Mouse (Mus musculus) kidney, embryonic 15.5 days (tissue): ENCODE measurements around the gene Fam19a5. TPM values are rescaled to one million over a fixed set of nuclear protein-coding genes. Genes with fewer than 3 reads are reported as not detected.

Experiments
- ATAC-seq: fragments of 200-750 bp; cut with Nextera tagmentation; replicated peaks from 2 replicates; pipeline ENCODE4 v1.8.0; 2017; ENCODE audit warnings: moderate TSS enrichment; ENCODE audit not compliant: low FRiP score
- H3K27ac ChIP-seq: fragments of 300-500 bp; sonication (generic); 2 replicates; pipeline ENCODE4 v1.5.1; 2015; ENCODE audit warnings: mild to moderate bottlenecking, inconsistent platforms
- H3K27me3 ChIP-seq: fragments of 300-500 bp; sonication (generic); 2 replicates; pipeline ENCODE4 v1.6.1; 2015; ENCODE audit warnings: inconsistent platforms
- H3K36me3 ChIP-seq: fragments of 300-500 bp; sonication (generic); 2 replicates; pipeline ENCODE4 v1.6.1; 2015; ENCODE audit warnings: inconsistent platforms
- H3K4me1 ChIP-seq: fragments of 300-500 bp; sonication (generic); 2 replicates; pipeline ENCODE4 v1.6.1; 2015; ENCODE audit warnings: inconsistent platforms
- H3K4me2 ChIP-seq: fragments of 300-500 bp; sonication (generic); 2 replicates; pipeline ENCODE4 v1.6.1; 2015; ENCODE audit warnings: moderate library complexity, mild to moderate bottlenecking, inconsistent platforms
- H3K4me3 ChIP-seq: fragments of 300-500 bp; sonication (generic); replicated peaks from 2 replicates; pipeline ENCODE4 v1.5.1; 2015; ENCODE audit warnings: mild to moderate bottlenecking, inconsistent platforms
- H3K9ac ChIP-seq: fragments of 300-500 bp; sonication (generic); 2 replicates; pipeline ENCODE4 v1.6.1; 2015; ENCODE audit warnings: mild to moderate bottlenecking, inconsistent platforms
- H3K9me3 ChIP-seq: fragments of 300-500 bp; sonication (generic); replicated peaks from 2 replicates; pipeline ENCODE4 v1.6.1; 2016; ENCODE audit warnings: inconsistent platforms
- WGBS: fragments of 180-500 bp; shearing (Covaris S2); methylation state at CpG from one replicate; pipeline ENCODE4 v1.1.7; 2015; ENCODE audit warnings: mixed read lengths; 5-methylcytosine and 5-hydroxymethylcytosine counted together
- polyA plus RNA-seq: library from polyadenylated mRNA; unstranded; fragments of >200 nt; fragmentation: Nextera tagmentation; extraction: Ambion mirVana; gene quantifications from 2 replicates; pipeline ENCODE4 v1.2.1, GENCODE M21; 2015

Gene Fam19a5
- polyA plus RNA-seq: 4.7 and 5.2 TPM in 2 replicates

DNA sequence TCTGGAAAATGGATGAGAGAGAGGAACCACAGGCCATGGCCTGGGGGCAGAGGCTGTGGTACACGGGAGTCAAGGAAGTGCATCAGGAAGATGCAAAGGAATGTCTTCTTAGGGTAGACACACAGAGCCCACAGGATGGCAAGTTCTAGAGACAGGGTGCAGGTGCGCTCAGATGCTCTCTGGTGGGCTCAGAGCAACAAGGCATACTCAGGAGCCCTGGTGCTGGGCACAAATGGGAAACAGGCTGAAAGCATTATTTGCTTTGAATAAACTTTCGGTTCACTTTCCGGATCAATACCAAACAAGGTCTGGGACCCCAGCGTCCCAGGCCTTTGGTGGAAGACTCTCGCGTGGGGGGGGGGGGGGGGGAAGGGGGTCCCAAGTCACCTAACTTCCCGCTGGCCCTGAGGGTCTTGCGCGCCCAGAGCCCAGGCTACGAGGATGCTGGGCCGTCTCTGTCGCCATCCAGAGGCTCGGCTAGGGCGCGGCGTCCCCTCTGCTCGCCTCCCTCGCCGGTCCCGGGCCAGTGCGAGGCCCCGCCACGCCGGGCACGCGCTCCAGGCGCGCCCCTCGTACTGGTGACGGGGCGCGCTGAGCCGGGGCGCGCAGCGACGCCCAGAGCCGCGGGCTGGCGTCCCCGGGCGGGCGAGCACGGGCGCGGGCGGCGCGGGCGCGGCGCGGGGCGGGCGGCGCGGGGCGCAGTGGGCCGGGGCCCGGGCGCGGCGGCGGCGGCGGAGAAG lies at the start of gene Fam19a5:
TSS of gene Fam19a5 (plus strand) at position 701 of the 740 bp plus-strand sequence.
- Histone ChIP-seq H3K4me2 (peak within 1 kb of the TSS; percentile 95), H3K27ac (no peak within 1 kb of the TSS), H3K4me1 (peaks cover 17% of the 10 kb centered on the region), H3K9me3 (no peaks in the 10 kb centered on the region), H3K36me3 (no peaks in the 10 kb centered on the region), H3K9ac (peak within 1 kb of the TSS; percentile 43), H3K27me3 (peaks cover 89% of the 10 kb centered on the region), H3K4me3 (peak within 1 kb of the TSS; percentile 56)
- WGBS: 3% methylated on average over 34 of the region's 67 CpGs
- ATAC-seq: peak; percentile 60

DNA sequence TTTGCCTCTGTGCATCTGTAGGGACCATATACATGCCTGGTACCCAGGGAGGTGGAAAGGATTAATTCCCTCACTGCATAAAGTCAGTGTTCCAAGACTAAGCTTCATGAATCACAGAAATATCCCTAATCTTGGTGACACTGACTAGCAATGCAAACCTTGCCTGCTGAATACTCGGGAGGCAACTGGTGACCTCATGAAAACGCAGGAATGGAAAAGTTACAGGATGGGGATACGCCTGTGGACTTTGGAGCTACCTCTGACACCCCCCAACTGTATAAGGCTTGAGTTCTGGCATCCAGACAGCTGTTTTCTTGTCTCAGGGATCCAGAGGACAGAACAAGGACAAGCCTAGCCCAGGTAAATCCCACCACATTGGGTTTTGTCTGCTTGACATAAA lies 42.4 kb upstream of the Fam19a5 start:
- Histone ChIP-seq H3K27ac (no peak overlapping the region), H3K4me3 (no peak overlapping the region), H3K27me3 (no peaks in the 10 kb centered on the region), H3K4me2 (no peak overlapping the region), H3K4me1 (no peaks in the 10 kb centered on the region), H3K36me3 (no peaks in the 10 kb centered on the region), H3K9ac (no peak overlapping the region), H3K9me3 (no peaks in the 10 kb centered on the region)
- ATAC-seq: no peak
- 69% methylated on average over 3 of the region's 3 CpGs for WGBS

DNA sequence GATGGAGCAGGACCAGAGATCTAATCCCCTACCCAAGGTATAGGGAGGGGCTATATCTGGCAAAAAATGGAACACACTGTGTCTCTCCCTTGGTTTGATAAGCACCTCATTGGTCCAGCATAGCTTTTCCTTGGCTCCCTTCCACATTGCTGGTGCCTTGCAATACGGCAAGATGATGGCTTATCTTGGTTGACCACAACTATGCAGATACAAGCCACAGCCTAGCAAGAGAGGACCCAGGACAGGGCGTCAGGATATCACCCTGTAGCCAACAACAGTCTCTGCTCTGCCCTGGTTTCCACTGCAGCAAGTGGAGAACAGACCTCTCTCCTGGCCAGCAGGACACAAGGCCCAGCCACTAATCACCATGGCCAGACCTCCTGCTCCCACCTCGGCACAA lies 36.8 kb upstream of the Fam19a5 start:
- Histone ChIP-seq H3K4me3 (no peak overlapping the region), H3K9me3 (no peaks in the 10 kb centered on the region), H3K9ac (no peak overlapping the region), H3K4me2 (no peak overlapping the region), H3K4me1 (no peaks in the 10 kb centered on the region), H3K27me3 (no peaks in the 10 kb centered on the region), H3K27ac (no peak overlapping the region), H3K36me3 (no peaks in the 10 kb centered on the region)
- ATAC-seq: no peak
- WGBS: 75% methylated on average over 3 of the region's 3 CpGs

DNA sequence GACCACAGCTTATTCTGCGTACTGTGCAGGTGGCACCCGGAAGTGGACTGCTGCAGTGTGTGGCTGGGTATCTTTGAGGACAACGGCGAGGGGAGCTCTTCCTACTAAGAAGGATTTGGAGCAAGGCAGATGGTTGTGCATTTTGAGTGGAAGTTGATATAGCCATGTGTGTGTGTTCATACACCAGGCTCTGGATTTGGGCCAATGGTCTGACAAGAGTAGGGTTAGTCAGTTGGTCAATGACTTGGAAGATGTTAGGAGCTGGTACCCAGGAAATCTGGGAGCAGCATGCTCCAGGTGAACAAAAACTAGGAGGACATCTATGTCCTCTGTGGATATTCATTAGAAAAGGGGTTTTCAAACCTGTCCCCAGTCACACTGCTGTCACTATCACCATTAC lies 33.2 kb upstream of the Fam19a5 start:
- 96% methylated on average over 4 of the region's 4 CpGs for WGBS
- no peak overlapping the region for H3K27ac ChIP-seq
- no peak overlapping the region for H3K9ac ChIP-seq
- H3K4me3 ChIP-seq: no peak overlapping the region
- H3K4me2 ChIP-seq: no peak overlapping the region
- ATAC-seq: no peak
- no peaks in the 10 kb centered on the region for H3K36me3 ChIP-seq
- no peaks in the 10 kb centered on the region for H3K9me3 ChIP-seq
- H3K4me1 ChIP-seq: no peaks in the 10 kb centered on the region
- no peaks in the 10 kb centered on the region for H3K27me3 ChIP-seq

DNA sequence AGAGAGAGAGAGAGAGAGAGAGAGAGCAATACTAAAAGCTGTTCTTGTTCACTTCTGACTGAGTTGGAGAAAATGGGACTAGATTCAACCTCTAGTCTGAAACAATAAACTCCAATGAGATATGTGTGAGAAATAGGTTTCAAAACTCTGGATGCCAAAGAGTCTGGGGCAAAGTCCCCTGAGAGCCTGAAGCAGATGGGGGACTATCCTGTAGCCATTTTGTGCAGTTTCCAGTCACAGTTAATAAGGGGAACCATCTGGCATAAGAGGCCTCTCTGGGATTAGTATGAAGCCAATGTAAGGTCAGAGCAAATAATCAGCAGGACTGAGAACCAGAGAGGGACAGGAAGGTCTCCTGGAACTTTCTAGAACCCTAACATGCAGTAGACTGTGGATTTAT lies 25.9 kb upstream of the Fam19a5 start:
- Histone ChIP-seq H3K9me3 (no peaks in the 10 kb centered on the region), H3K36me3 (no peaks in the 10 kb centered on the region), H3K4me1 (no peaks in the 10 kb centered on the region), H3K4me2 (no peak overlapping the region), H3K9ac (no peak overlapping the region), H3K4me3 (no peak overlapping the region), H3K27ac (no peak overlapping the region), H3K27me3 (no peaks in the 10 kb centered on the region)
- no peak for ATAC-seq

DNA sequence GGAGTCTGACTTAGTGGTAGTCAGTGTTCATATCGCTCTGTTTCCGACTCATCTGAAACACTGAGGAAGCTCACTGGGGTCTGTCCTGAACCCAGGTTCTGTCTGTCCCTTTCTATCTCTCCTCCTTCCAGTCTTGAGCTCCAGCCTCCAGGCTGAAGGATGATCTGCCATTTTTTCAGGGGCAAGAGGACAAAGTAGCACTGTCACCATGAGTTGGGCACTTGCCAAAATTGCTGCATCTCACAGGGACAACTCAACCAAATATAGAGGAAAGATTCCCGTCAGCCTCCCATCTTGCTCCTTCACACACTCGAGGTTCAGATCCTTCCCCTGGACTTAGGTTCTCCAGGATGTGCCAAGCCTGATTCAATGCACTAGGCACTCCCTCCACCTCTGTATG lies 14.8 kb upstream of the Fam19a5 start:
- no peak for ATAC-seq
- no peak overlapping the region for H3K4me2 ChIP-seq
- 79% methylated on average over 4 of the region's 4 CpGs for WGBS

DNA sequence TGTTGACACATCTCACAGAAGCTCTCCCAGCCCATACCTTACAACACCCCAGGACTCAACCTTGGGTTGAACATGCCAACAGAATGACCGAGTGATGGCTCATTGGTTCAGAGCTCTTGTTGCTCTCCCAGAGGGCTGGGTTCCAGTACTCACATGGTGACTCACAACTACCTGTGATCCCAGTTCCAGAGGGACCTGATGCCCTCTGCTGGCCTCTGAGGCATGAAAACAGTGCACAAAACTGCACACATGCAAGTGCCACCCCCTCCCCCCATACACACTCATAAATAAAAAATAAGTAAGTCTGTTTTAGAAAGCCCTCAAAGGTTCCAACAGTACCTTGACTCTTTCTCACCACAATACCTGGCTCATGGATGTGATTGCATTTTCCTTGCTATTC lies 2.4 kb upstream of the Fam19a5 start:
- Histone ChIP-seq H3K27ac (no peak overlapping the region), H3K4me3 (no peak overlapping the region), H3K9ac (no peak overlapping the region), H3K4me2 (no peak overlapping the region), H3K4me1 (peaks cover 17% of the 10 kb centered on the region), H3K9me3 (no peaks in the 10 kb centered on the region), H3K36me3 (no peaks in the 10 kb centered on the region), H3K27me3 (peaks cover 68% of the 10 kb centered on the region)
- WGBS: 59% methylated on average over 1 of the region's 1 CpGs
- ATAC-seq: no peak

More for the DNA sequence above, 14.8 kb upstream of the Fam19a5 start:
- H3K4me3 ChIP-seq: no peak overlapping the region
- no peak overlapping the region for H3K27ac ChIP-seq
- H3K9me3 ChIP-seq: no peaks in the 10 kb centered on the region
- H3K4me1 ChIP-seq: no peaks in the 10 kb centered on the region
- H3K36me3 ChIP-seq: no peaks in the 10 kb centered on the region
- H3K9ac ChIP-seq: no peak overlapping the region
- H3K27me3 ChIP-seq: no peaks in the 10 kb centered on the region

DNA sequence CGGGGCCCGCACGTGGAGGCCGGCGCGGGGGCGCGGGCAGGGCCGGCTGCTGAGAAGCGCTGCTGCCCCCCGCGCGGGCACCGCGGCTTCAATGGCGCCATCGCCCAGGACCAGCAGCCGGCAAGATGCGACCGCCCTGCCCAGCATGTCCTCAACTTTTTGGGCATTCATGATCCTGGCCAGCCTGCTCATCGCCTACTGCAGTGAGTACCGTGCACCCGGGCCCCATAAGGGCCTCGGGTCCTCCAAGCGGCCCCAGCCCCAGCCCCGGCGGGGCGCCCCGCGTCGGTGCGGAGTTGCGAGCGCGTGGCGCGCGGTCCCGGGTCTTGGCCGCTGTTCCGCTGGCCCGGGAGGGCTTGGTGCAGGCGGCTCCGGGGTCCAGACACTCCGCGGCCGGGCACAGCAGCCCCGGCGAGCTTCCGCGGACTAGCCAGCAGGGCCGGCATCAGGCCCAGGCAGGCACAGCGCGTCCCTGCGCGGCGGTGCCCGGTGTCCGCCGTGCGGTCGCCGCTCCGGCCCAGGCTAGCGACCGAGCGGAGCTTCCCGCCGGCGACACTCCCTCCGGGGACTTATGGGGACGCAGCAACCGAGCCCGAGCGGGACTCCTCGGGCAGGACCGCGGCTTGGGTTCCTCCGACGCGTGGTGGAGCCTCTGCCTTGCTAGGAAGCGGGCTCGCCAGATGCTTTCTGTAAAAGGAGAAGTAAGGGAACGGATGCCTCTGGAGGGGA lies 466 bp downstream of the Fam19a5 start:
- Histone ChIP-seq H3K27me3 (peaks cover 96% of the 10 kb centered on the region), H3K9me3 (no peaks in the 10 kb centered on the region), H3K4me1 (peaks cover 17% of the 10 kb centered on the region), H3K9ac (peak overlapping the region; percentile 43), H3K4me3 (peak overlapping the region; percentile 56), H3K4me2 (peak overlapping the region; percentile 95), H3K27ac (no peak overlapping the region), H3K36me3 (no peaks in the 10 kb centered on the region)
- WGBS: under 1% methylated on average over 81 of the region's 84 CpGs
- ATAC-seq: peak; percentile 79

DNA sequence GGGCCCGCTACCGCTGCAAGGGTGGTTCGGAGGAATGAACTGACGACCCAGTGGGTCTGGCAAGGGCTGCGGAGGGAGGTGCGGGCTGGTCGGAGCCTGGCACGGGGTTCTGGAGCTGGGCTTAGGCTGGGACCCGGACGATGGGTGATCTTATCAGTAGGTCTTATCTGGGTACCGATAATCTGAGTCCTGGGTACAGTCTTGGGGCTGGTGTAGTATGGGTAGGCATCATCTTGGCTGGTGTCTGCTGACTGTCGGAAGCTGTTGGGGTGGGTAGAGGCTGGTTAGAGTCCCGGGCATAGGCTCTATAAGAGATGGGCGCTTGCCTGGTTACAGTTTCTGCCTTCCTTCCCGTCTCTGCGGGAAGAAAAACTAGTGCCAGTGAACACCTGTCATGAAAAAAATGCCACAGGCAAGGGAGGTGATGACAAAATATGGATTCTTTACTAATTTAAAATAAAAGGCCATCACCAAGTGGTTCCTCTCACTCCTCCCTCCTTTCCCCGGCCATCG lies 1.1 kb downstream of the Fam19a5 start:
- WGBS: 9% methylated on average over 18 of the region's 18 CpGs
- Histone ChIP-seq H3K27ac (no peak overlapping the region), H3K9ac (peak overlapping the region; percentile 43; the same call in 1 of the 2 replicates), H3K4me1 (peaks cover 17% of the 10 kb centered on the region), H3K36me3 (no peaks in the 10 kb centered on the region), H3K4me2 (peak overlapping the region; percentile 95), H3K4me3 (peak overlapping the region; percentile 56), H3K9me3 (no peaks in the 10 kb centered on the region), H3K27me3 (peaks cover 93% of the 10 kb centered on the region)
- no peak; the same call in 1 of the 2 replicates for ATAC-seq

DNA sequence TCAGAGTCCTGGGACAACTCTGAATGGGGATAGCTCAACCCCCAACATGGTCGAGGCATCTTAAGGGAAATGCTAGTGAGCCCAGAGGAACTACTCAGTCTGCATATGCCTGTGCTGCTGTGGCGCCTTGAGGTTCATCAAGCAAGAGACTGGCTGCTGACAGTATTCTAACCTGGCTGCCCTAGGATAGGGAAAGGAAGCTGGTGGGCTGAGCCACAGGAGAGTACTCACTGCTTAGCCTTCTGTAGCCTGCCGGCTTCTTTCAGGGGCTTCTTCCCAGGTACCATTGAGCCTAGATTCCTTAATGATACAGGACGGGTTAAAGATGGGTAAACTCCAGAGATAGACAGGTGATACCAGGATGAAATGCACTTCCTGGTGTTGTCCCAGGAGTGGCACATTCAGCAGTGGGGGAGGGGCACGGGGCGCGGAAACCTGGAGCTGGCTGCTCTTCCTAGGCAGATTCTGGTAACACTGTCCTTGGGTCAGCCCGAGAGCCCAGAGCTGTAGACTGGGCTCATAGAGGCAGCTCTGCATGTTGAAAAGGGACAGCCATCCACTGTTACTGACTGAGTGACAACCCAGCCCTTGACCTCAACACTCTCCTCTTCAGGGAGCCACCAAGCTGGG lies 1.7 kb downstream of the Fam19a5 start:
- Histone ChIP-seq H3K4me3 (peak overlapping the region; percentile 56; the same call in 1 of the 2 replicates), H3K4me1 (peaks cover 17% of the 10 kb centered on the region), H3K27ac (no peak overlapping the region), H3K9ac (no peak overlapping the region), H3K4me2 (no peak overlapping the region), H3K9me3 (no peaks in the 10 kb centered on the region), H3K36me3 (no peaks in the 10 kb centered on the region), H3K27me3 (peaks cover 91% of the 10 kb centered on the region)
- ATAC-seq: no peak
- 28% methylated on average over 8 of the region's 8 CpGs for WGBS

DNA sequence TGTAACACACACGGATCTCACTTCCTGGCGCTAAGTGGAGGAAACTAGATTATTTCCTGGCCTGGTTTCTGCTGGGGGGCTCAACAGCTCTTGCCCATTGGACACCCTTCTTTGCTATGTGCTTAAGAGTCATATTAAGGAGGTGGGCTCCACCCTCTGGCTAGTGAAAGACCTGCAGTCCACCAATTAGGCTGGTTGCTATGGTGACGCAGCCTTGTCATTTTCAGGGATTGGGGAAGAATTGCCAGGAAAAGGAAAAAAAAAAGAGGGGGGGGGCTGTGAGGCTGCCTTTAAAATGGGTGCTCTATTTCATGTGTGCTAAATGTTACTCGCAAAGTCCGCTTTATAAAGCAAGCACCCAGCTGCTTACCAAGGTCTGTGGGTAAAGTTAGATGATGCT lies 2.9 kb downstream of the Fam19a5 start:
- Histone ChIP-seq H3K27me3 (peaks cover 94% of the 10 kb centered on the region), H3K4me1 (peaks cover 17% of the 10 kb centered on the region), H3K27ac (no peak overlapping the region), H3K9ac (no peak overlapping the region), H3K4me2 (no peak overlapping the region), H3K4me3 (no peak overlapping the region), H3K36me3 (no peaks in the 10 kb centered on the region), H3K9me3 (no peaks in the 10 kb centered on the region)
- 54% methylated on average over 5 of the region's 5 CpGs for WGBS
- no peak for ATAC-seq

DNA sequence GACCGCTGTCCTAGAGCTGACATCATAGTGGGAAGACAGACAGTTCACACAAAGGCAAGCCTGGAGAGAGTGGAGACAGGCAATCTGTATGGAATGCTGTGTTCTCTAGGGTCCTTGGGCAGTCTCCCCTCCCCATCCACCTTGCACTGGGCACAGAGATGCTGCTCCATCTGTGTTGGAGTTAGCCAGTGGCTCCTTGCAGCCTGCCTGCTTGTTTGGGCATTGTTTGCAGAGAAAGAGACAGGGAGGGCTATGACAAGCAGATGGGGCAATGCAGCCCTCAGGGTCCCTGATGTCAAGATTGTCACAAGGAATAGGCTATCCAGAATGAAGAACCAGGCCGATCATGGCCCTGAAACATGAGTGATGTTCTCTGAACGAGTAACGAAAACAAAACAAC lies 5.6 kb downstream of the Fam19a5 start:
- peaks cover 67% of the 10 kb centered on the region for H3K27me3 ChIP-seq
- 61% methylated on average over 4 of the region's 4 CpGs for WGBS
- no peak overlapping the region for H3K4me3 ChIP-seq

More for the DNA sequence above, 5.6 kb downstream of the Fam19a5 start:
- no peak overlapping the region for H3K4me2 ChIP-seq
- no peaks in the 10 kb centered on the region for H3K36me3 ChIP-seq
- no peak overlapping the region for H3K9ac ChIP-seq
- no peak for ATAC-seq
- peaks cover 6% of the 10 kb centered on the region for H3K4me1 ChIP-seq
- no peaks in the 10 kb centered on the region for H3K9me3 ChIP-seq
- no peak overlapping the region for H3K27ac ChIP-seq
